Mouse (Mus musculus): Measurements from ENCODE around the gene Parvb.
"Not testable (repeated sequence)": the region's sequence is repeated elsewhere in the genome, so short reads cannot be mapped to it uniquely, and the experiment has no call there.

Parvb gene

GRCm38 (mm10) chr15:84258602-84259355, 26.9 kb downstream of the Parvb start:
- DNase-seq = no peak

GRCm38 (mm10) chr15:84260123-84260822, 28.4 kb downstream of the Parvb start:
- peak; percentile 71 for DNase-seq

- DNase-seq = no peak
Measured at GRCm38 (mm10) chr15:84262630-84263029, 30.8 kb downstream of the Parvb start.

GRCm38 (mm10) chr15:84263573-84263972, 31.7 kb downstream of the Parvb start:
- DNase-seq = no peak

- no peak for DNase-seq
Measured at GRCm38 (mm10) chr15:84265141-84265540, 33.3 kb downstream of the Parvb start.

- no peak for DNase-seq
Measured at GRCm38 (mm10) chr15:84266290-84266689, 34.4 kb downstream of the Parvb start.

GRCm38 (mm10) chr15:84267720-84268260, 35.9 kb downstream of the Parvb start:
- DNase-seq = no peak

GRCm38 (mm10) chr15:84269107-84269633, 37.3 kb downstream of the Parvb start:
- DNase-seq = no peak

GRCm38 (mm10) chr15:84270032-84270431, 38.2 kb downstream of the Parvb start:
- no peak for DNase-seq

GRCm38 (mm10) chr15:84270463-84270862, 38.6 kb downstream of the Parvb start:
- no peak for DNase-seq

GRCm38 (mm10) chr15:84276066-84276465, 44.2 kb downstream of the Parvb start:
- DNase-seq = no peak

GRCm38 (mm10) chr15:84278091-84278490, 46.2 kb downstream of the Parvb start:
- DNase-seq = no peak

GRCm38 (mm10) chr15:84278656-84279055, 46.8 kb downstream of the Parvb start:
- DNase-seq = no peak

- no peak for DNase-seq
Measured at GRCm38 (mm10) chr15:84280309-84280708, 48.5 kb downstream of the Parvb start.

GRCm38 (mm10) chr15:84280712-84281347, 49.0 kb downstream of the Parvb start:
- DNase-seq = no peak

GRCm38 (mm10) chr15:84282206-84283085, 50.6 kb downstream of the Parvb start:
- no peak for DNase-seq

- peak; percentile 75 for DNase-seq
Measured at GRCm38 (mm10) chr15:84284059-84284458, 52.2 kb downstream of the Parvb start.

GRCm38 (mm10) chr15:84285453-84285852, 53.6 kb downstream of the Parvb start:
- no peak for DNase-seq

GRCm38 (mm10) chr15:84288953-84289352, 57.1 kb downstream of the Parvb start:
- DNase-seq = not testable (repeated sequence)

- no peak for DNase-seq
Measured at GRCm38 (mm10) chr15:84291097-84291496, 59.3 kb downstream of the Parvb start.

GRCm38 (mm10) chr15:84293590-84293989, 61.7 kb downstream of the Parvb start:
- no peak for DNase-seq

- DNase-seq = no peak
Measured at GRCm38 (mm10) chr15:84294391-84294790, 62.5 kb downstream of the Parvb start.
